Mouse (Mus musculus): ENCODE measurements at regions not wholly inside any gene's neighbourhood (a gene's known extent, or its start where the extent isn't known, plus 50 kb on each side); places are given as distances from the start of the nearest gene placed in this dataset.

- TF ChIP-seq POLR2A (IDR thresholded peaks at IDR 0.05; ENCODE audit: low read depth, low read length), result no peak
- no peak for TF ChIP-seq CTCF (conservative IDR thresholded peaks at IDR 0.05; ENCODE audit: insufficient read depth, insufficient read length, low read depth, low read length)
Observed at GRCm38 (mm10) chr4:53951003-53951733, 125.3 kb downstream of the Tmem38b start.

Measured in kidney, adult 2 months (tissue).